Comparison of ENCODE assay signal across 14 mouse cellular contexts in genomic region chr19:48097363-48097762, GRCm38 (mm10).
A peak's percentile ranks its signal among the peaks of the same experiment; 100 is the strongest.
DNase-seq lines count a peak whose midpoint lies in the region; ATAC-seq and TF ChIP-seq lines count a peak whose summit lies in the region.
"Had no signal": no experiment of that assay in that cellular context is flagged by ENCODE, and none has a peak within 500 bp of the region (broad histone marks: within the 10 kb centered on the region; RNA-seq: fewer than 3 reads in every experiment).

No protein-coding gene starts in this region.

- no peaks in the 10 kb centered on the region for H3K9me3 ChIP-seq in kidney, embryonic 16.5 days (ENCODE audit: low read length)
- H3K9me3 ChIP-seq: limb, embryonic 15.5 days; midbrain, embryonic 10.5 days had no signal

- intact Hi-C loops in left cerebral cortex, postnatal 4 days (cut with DNase I): no loop called here

- peak; percentile 73 for ATAC-seq in frontal cortex, adult (ENCODE audit: low TSS enrichment)
- ATAC-seq in kidney, embryonic 16.5 days (ENCODE audit: low FRiP score, low TSS enrichment): no peak

- no peak overlapping the region for H3K27ac ChIP-seq in kidney, embryonic 16.5 days (ENCODE audit: low read length)
- H3K27ac ChIP-seq: hindbrain, embryonic 14.5 days; kidney, postnatal 0 days; limb, embryonic 15.5 days; midbrain, embryonic 10.5 days; neural tube, embryonic 12.5 days had no signal

- no peak overlapping the region for H3K4me2 ChIP-seq in kidney, embryonic 16.5 days (replicated peaks; ENCODE audit: low read depth, low read length)
- H3K4me2 ChIP-seq: hindbrain, embryonic 14.5 days; limb, embryonic 15.5 days; neural tube, embryonic 12.5 days had no signal

- TF ChIP-seq POLR2A in brain, embryonic 14.5 days (IDR thresholded peaks at IDR 0.05; ENCODE audit: borderline replicate concordance, extremely low read depth, insufficient read depth, insufficient read length, poor library complexity, severe bottlenecking): no peak

- TF ChIP-seq CTCF in brain, embryonic 14.5 days (IDR thresholded peaks at IDR 0.05; ENCODE audit: borderline replicate concordance, extremely low read depth, insufficient read depth, insufficient read length): no peak

- H3K27me3 ChIP-seq in kidney, embryonic 16.5 days (ENCODE audit: insufficient read depth, low read length): no peaks in the 10 kb centered on the region
- H3K27me3 ChIP-seq: limb, embryonic 15.5 days; neural tube, embryonic 12.5 days had no signal

- no peak overlapping the region for H3K4me3 ChIP-seq in kidney, embryonic 16.5 days (ENCODE audit: low read length)
- H3K4me3 ChIP-seq: limb, embryonic 15.5 days; midbrain, embryonic 10.5 days; neural tube, embryonic 12.5 days had no signal

- DNase-seq in brain, embryonic 14.5 days (ENCODE audit: low read depth): peak; percentile 68
- peak; percentile 32 to 35 for DNase-seq in layer of hippocampus, postnatal 10 days (ENCODE audit: low spot score in 2 of 2)
- DNase-seq in left cerebral cortex, postnatal 4 days: peak; percentile 22
- DNase-seq in lung, postnatal 25 days (ENCODE audit: low spot score): no peak
- no peak for DNase-seq in retina, postnatal 1 day
- DNase-seq: adrenal gland, postnatal 14 days; cerebellum, adult 11-12 months had no signal

- no peaks in the 10 kb centered on the region for H3K36me3 ChIP-seq in kidney, embryonic 16.5 days (ENCODE audit: insufficient read depth, low read length)
- H3K36me3 ChIP-seq: limb, embryonic 15.5 days; midbrain, embryonic 10.5 days; neural tube, embryonic 12.5 days had no signal

- 81% methylated on average over 5 of the region's 5 CpGs for WGBS in kidney, embryonic 16.5 days

- H3K4me1 ChIP-seq in kidney, embryonic 16.5 days (ENCODE audit: insufficient read depth, low read length): no peaks in the 10 kb centered on the region
- H3K4me1 ChIP-seq: limb, embryonic 15.5 days; midbrain, embryonic 10.5 days; neural tube, embryonic 12.5 days had no signal

- H3K9ac ChIP-seq in kidney, embryonic 16.5 days (replicated peaks; ENCODE audit: low read length): no peak overlapping the region
- H3K9ac ChIP-seq: hindbrain, embryonic 14.5 days; limb, embryonic 15.5 days; neural tube, embryonic 12.5 days had no signal

Comparison
In these comparisons a context has a peak if more than half of its experiments do, and no peak if none do; other contexts are left out.
1. DNase-seq: peak in brain, embryonic 14.5 days (single experiment), layer of hippocampus, postnatal 10 days (2 of 2) and left cerebral cortex, postnatal 4 days (single experiment); none in lung, postnatal 25 days (single experiment) and retina, postnatal 1 day (single experiment).